Mouse (Mus musculus): ENCODE results near the gene Nsd1. TPM values are rescaled to one million over a fixed set of nuclear protein-coding genes. Genes with fewer than 3 reads are reported as not detected.

Nsd1 gene
- polyA plus RNA-seq, 1 experiment from 2014 or later = 55.7 TPM

GRCm38 (mm10) chr13:55262096-55262495 lies 52.5 kb downstream of the Nsd1 start:
- Histone ChIP-seq H3K9ac (replicated peaks; ENCODE audit: low read depth) (no peak overlapping the region), H3K4me3 (ENCODE audit: low read depth, low read length) (no peak overlapping the region), H3K9me3 (ENCODE audit: low read length) (no peaks in the 10 kb centered on the region), H3K27ac (ENCODE audit: low read length) (no peak overlapping the region), H3K4me2 (replicated peaks; ENCODE audit: low read depth, low read length) (no peak overlapping the region), H3K36me3 (ENCODE audit: insufficient read depth, low read length) (peaks cover 12% of the 10 kb centered on the region; the same call in 1 of the 2 replicates), H3K27me3 (replicated peaks; ENCODE audit: insufficient read depth, low read length) (no peaks in the 10 kb centered on the region), H3K4me1 (ENCODE audit: insufficient read depth, low read depth, low read length) (no peaks in the 10 kb centered on the region)
- DNase-seq (ENCODE audit: low spot score) (no peak), ATAC-seq (no peak)
- TF ChIP-seq EP300 (IDR thresholded peaks at IDR 0.05) = no peak
- TF ChIP-seq CTCF (IDR thresholded peaks at IDR 0.05) = no peak

GRCm38 (mm10) chr13:55277203-55277602 lies 67.6 kb downstream of the Nsd1 start:
- Histone ChIP-seq H3K4me1 (ENCODE audit: insufficient read depth, low read depth, low read length) (no peaks in the 10 kb centered on the region), H3K9ac (replicated peaks; ENCODE audit: low read depth) (no peak overlapping the region), H3K27me3 (replicated peaks; ENCODE audit: insufficient read depth, low read length) (no peaks in the 10 kb centered on the region), H3K4me3 (ENCODE audit: low read depth, low read length) (no peak overlapping the region), H3K27ac (ENCODE audit: low read length) (no peak overlapping the region), H3K9me3 (ENCODE audit: low read length) (no peaks in the 10 kb centered on the region), H3K36me3 (ENCODE audit: insufficient read depth, low read length) (peaks cover 34% of the 10 kb centered on the region), H3K4me2 (replicated peaks; ENCODE audit: low read depth, low read length) (no peak overlapping the region)
- 92% methylated on average over 5 of the region's 5 CpGs for WGBS
- no peak for DNase-seq (ENCODE audit: low spot score)
- no peak for ATAC-seq
- TF ChIP-seq CTCF (IDR thresholded peaks at IDR 0.05) (no peak), EP300 (IDR thresholded peaks at IDR 0.05) (no peak)

- Histone ChIP-seq H3K4me2 (replicated peaks; ENCODE audit: low read depth, low read length) (no peak overlapping the region), H3K4me1 (ENCODE audit: insufficient read depth, low read depth, low read length) (no peaks in the 10 kb centered on the region), H3K4me3 (ENCODE audit: low read depth, low read length) (no peak overlapping the region), H3K27ac (ENCODE audit: low read length) (no peak overlapping the region), H3K9me3 (ENCODE audit: low read length) (no peaks in the 10 kb centered on the region), H3K9ac (replicated peaks; ENCODE audit: low read depth) (no peak overlapping the region), H3K36me3 (ENCODE audit: insufficient read depth, low read length) (peaks cover 34% of the 10 kb centered on the region), H3K27me3 (replicated peaks; ENCODE audit: insufficient read depth, low read length) (no peaks in the 10 kb centered on the region)
- no peak for TF ChIP-seq EP300 (IDR thresholded peaks at IDR 0.05)
- no peak for TF ChIP-seq CTCF (IDR thresholded peaks at IDR 0.05)
- ATAC-seq (no peak), DNase-seq (ENCODE audit: low spot score) (no peak)
- 86% methylated on average over 5 of the region's 5 CpGs for WGBS
Observed at GRCm38 (mm10) chr13:55277646-55278045, 68.1 kb downstream of the Nsd1 start.

GRCm38 (mm10) chr13:55288854-55289253 lies 79.3 kb downstream of the Nsd1 start:
- no peak overlapping the region for H3K4me2 ChIP-seq (replicated peaks; ENCODE audit: low read depth, low read length)
- no peak overlapping the region for H3K27ac ChIP-seq (ENCODE audit: low read length)
- 83% methylated on average over 3 of the region's 3 CpGs for WGBS
- H3K4me1 ChIP-seq (ENCODE audit: insufficient read depth, low read depth, low read length) = no peaks in the 10 kb centered on the region
- H3K9ac ChIP-seq (replicated peaks; ENCODE audit: low read depth) = no peak overlapping the region
- H3K36me3 ChIP-seq (ENCODE audit: insufficient read depth, low read length) = peaks cover 18% of the 10 kb centered on the region
- H3K27me3 ChIP-seq (replicated peaks; ENCODE audit: insufficient read depth, low read length) = no peaks in the 10 kb centered on the region
- H3K9me3 ChIP-seq (ENCODE audit: low read length) = no peaks in the 10 kb centered on the region
- TF ChIP-seq CTCF (IDR thresholded peaks at IDR 0.05) (no peak), EP300 (IDR thresholded peaks at IDR 0.05) (no peak)
- DNase-seq (ENCODE audit: low spot score) (peak; percentile 15), ATAC-seq (no peak)
- H3K4me3 ChIP-seq (ENCODE audit: low read depth, low read length) = no peak overlapping the region

GRCm38 (mm10) chr13:55296760-55297159 lies 87.2 kb downstream of the Nsd1 start:
- no peak for DNase-seq (ENCODE audit: low spot score)
- WGBS = 87% methylated on average over 1 of the region's 1 CpGs
- H3K9ac ChIP-seq (replicated peaks; ENCODE audit: low read depth) = no peak overlapping the region
- H3K4me1 ChIP-seq (ENCODE audit: insufficient read depth, low read depth, low read length) = no peaks in the 10 kb centered on the region
- H3K4me2 ChIP-seq (replicated peaks; ENCODE audit: low read depth, low read length) = no peak overlapping the region
- H3K4me3 ChIP-seq (ENCODE audit: low read depth, low read length) = no peak overlapping the region
- H3K9me3 ChIP-seq (ENCODE audit: low read length) = no peaks in the 10 kb centered on the region
- H3K27ac ChIP-seq (ENCODE audit: low read length) = no peak overlapping the region
- TF ChIP-seq EP300 (IDR thresholded peaks at IDR 0.05) (no peak), CTCF (IDR thresholded peaks at IDR 0.05) (no peak)
- H3K27me3 ChIP-seq (replicated peaks; ENCODE audit: insufficient read depth, low read length) = no peaks in the 10 kb centered on the region
- no peak for ATAC-seq
- H3K36me3 ChIP-seq (ENCODE audit: insufficient read depth, low read length) = peaks cover 41% of the 10 kb centered on the region; the same call in 1 of the 2 replicates

GRCm38 (mm10) chr13:55300913-55301312 lies 91.3 kb downstream of the Nsd1 start:
- no peak overlapping the region for H3K4me2 ChIP-seq (replicated peaks; ENCODE audit: low read depth, low read length)
- WGBS = 78% methylated on average over 5 of the region's 5 CpGs
- no peak for DNase-seq (ENCODE audit: low spot score)
- no peaks in the 10 kb centered on the region for H3K4me1 ChIP-seq (ENCODE audit: insufficient read depth, low read depth, low read length)
- peaks cover 50% of the 10 kb centered on the region; the same call in 1 of the 2 replicates for H3K36me3 ChIP-seq (ENCODE audit: insufficient read depth, low read length)
- H3K4me3 ChIP-seq (ENCODE audit: low read depth, low read length) = no peak overlapping the region
- no peak for ATAC-seq
- no peaks in the 10 kb centered on the region for H3K27me3 ChIP-seq (replicated peaks; ENCODE audit: insufficient read depth, low read length)
- no peak overlapping the region for H3K27ac ChIP-seq (ENCODE audit: low read length)
- no peaks in the 10 kb centered on the region for H3K9me3 ChIP-seq (ENCODE audit: low read length)
- TF ChIP-seq CTCF (IDR thresholded peaks at IDR 0.05) (no peak), EP300 (IDR thresholded peaks at IDR 0.05) (no peak)
- no peak overlapping the region for H3K9ac ChIP-seq (replicated peaks; ENCODE audit: low read depth)

- Histone ChIP-seq H3K27me3 (replicated peaks; ENCODE audit: insufficient read depth, low read length) (no peaks in the 10 kb centered on the region), H3K27ac (ENCODE audit: low read length) (no peak overlapping the region), H3K9me3 (ENCODE audit: low read length) (no peaks in the 10 kb centered on the region), H3K4me3 (ENCODE audit: low read depth, low read length) (no peak overlapping the region), H3K4me1 (ENCODE audit: insufficient read depth, low read depth, low read length) (no peaks in the 10 kb centered on the region), H3K36me3 (ENCODE audit: insufficient read depth, low read length) (peaks cover 63% of the 10 kb centered on the region), H3K4me2 (replicated peaks; ENCODE audit: low read depth, low read length) (no peak overlapping the region), H3K9ac (replicated peaks; ENCODE audit: low read depth) (no peak overlapping the region)
- ATAC-seq = no peak
- DNase-seq (ENCODE audit: low spot score) = no peak
- WGBS = 89% methylated on average over 8 of the region's 8 CpGs
- TF ChIP-seq CTCF (IDR thresholded peaks at IDR 0.05) = no peak
- no peak for TF ChIP-seq EP300 (IDR thresholded peaks at IDR 0.05)
Observed at GRCm38 (mm10) chr13:55312028-55312630, 102.5 kb downstream of the Nsd1 start.

Measured in lung, postnatal 0 days (tissue).